Mouse (Mus musculus) activated CD4-positive, CD25-positive, alpha-beta regulatory T cell, adult 4 months (primary cell): ENCODE results near the gene Dennd1b. TPM values are rescaled to one million over a fixed set of nuclear protein-coding genes. Genes with fewer than 3 reads are reported as not detected.
A peak's percentile ranks its signal among the peaks of the same experiment; 100 is the strongest.

Source experiments
- ATAC-seq: one replicate; pipeline ENCODE4 v1.8.0; 2017
- polyA plus RNA-seq, 2 experiments: library from polyadenylated mRNA; unstranded; fragments of 100-300 nt; shearing (Covaris generic); gene quantifications; one replicate each; pipeline ENCODE4 v1.2.1; 2017

Dennd1b gene
- polyA plus RNA-seq, 2 experiments from 2014 or later = 19.2 to 28.0 TPM

DNA sequence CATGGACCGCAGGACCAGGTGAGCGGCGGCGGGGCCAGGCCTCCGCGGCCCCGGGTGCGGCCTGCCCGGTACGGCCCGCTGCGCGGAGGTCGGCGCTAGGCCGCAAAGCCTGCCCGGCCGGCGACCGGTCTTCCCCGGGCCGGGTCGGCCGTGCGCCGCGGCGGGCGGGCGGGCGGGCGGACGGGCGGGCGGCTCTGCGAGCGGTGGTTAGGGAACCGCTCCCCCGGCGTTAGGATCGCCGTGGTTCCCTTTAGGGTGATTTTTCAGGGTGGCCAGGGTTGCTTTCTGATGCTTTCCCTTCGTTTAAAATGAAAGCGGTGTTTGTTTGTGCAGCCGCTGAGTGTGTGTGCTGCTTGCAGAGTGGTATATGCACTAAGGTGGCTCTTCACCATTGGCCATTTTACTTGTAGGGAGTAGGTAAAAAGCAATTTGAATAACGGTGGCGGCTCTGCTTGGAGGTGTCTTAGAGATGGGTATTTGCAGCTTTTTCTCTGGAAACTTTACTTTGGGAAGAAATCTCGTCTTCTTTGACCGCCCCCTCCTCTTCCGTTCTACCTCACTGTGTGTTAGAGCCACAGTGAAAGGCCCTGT lies 728 bp downstream of the Dennd1b start:
- ATAC-seq = peak; percentile 50

DNA sequence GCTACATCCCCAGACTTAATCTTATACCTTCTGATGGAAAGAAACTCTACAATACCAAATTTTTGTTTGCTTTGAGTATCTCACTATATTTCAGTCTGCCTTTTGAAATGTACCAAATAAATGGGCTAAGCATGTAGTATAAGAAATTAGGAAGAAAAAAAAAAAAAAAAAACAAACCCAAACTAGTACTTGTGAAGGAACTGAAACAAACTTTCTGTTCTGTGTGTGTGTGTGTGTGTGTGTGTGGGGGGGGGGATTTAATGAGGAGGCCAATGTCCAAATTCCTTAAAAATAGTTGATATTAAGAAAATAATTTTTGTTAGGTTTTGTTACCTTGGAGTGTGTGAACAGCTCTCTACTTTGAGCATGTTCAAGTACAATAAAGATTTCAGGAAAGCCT lies 1.8 kb downstream of the Dennd1b start:
- no peak for ATAC-seq

DNA sequence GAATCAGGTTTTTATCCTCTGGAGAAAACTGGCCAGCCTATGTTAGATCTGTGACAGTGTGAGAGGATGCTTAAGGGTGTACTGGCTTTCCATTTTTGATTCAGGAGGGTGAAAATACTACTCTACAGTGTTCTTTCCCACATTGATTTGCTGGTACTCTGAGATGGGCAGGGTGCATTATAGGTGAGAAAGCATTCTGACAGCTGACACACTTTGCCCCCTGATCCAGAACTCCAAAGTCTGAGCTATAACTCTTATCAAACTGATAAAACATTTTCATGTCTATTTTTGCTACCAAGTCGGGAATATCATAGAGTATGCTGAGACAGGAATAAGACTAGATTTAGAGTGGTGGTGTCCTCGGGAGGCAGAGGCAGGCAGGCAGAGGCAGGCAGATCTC lies 2.3 kb downstream of the Dennd1b start:
- ATAC-seq = no peak

DNA sequence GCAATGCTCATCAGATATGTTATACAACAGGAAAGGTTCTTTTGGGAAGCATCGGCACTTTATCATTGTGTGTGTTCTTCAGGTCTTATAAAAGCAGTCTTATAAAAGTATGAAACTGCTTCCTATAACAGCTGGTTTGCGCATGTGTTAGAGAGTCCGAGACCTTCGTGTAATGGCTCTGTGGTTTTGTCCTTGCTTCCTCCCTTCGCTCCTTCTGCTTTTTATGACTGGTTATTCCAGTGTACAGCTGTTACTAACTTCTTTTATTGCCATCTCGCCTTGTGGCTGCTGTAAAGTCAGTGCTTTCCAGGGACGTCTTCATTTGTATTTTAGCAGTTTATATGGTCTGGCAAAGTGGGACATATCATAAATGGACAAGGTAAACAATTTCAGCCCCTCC lies 4.2 kb downstream of the Dennd1b start:
- no peak for ATAC-seq

DNA sequence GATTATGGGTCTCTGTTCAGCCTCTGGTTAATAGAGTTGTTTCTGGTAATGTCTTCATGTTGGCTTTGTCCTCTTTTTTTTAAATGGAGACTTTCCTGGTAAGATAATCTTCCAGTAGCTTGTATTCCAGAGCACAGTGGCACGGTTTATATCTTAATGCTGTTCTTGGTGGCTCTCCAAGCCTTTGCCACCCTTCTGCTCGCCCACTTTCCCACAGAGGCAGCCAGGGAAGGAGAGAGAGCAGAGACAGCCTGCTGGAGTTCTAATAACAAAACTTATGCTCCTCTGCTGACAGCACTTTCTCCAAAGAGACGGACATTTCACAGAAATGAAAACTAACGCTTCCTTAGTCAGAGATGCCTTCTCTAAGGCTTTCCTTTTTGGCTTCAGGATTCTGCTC lies 6.8 kb downstream of the Dennd1b start:
- no peak for ATAC-seq

DNA sequence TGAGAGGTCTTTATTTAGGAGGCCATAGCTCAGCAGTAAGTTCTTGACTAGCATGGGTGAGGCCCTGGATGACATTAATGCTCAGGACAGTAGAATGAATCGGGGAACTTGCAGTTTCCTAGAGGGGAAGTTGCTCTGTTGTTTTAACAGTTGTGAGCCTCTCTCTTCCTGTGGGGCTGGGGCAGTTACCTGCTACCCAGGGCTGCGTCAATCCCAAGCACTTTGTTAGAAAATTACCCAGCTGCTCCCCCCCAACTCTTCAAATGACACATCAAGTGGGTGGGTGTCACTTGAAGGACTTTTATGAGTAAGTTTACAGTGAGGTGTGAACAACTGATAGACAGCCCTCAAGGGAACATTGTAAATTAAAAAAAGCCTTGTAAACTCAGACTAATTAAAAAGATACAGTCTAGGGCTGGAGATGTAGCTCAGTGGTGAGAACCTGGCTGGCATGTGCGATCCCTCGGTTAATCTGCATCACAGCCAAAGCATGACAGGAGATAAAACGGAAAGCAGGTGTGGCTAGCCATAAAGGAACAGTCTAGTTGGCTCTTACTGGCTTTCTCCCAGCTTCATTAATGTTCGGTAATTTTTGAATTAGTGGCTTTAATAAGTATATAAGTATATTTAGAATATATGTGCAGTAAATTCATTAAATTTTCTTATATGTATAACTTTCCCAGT lies 10.4 kb downstream of the Dennd1b start:
- peak; percentile 62 for ATAC-seq

DNA sequence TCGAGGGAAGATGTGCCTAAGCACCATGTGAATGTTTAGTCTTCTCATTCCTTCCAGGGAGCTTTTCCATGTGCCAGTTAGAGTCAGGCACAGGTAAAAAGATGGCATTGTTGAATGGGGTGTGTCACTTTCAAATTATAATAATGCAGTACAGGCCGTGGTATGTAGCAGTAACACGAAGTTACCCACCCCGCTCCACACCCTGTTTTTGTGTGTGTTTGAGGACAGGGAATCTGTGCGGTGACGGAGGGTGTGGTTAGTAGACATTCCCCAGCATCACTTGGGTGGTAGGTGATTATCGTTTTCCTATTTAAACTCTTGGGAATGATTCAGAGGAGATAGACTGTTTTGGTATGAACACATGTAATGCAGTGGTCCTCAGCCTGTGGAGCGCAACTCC lies 11.6 kb downstream of the Dennd1b start:
- ATAC-seq = no peak

DNA sequence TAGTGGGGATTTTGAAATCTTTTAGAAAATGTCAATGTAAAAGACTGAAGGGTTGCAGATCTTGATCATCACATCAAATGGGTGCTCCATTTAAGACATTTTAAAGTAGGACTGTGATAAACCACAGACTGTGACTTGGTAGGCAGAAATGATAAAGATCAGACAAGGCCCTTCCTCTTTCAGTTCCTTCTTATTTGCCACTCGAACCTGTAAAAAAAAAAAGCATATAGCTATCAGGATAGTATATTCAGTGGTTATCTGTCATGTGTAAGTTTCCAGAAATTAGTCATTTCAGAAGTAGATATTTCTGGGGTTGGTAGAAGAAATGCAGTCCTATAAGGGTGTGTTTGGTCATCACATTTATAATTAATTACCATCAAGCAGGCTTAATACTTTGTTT lies 12.7 kb downstream of the Dennd1b start:
- peak; percentile 60 for ATAC-seq

DNA sequence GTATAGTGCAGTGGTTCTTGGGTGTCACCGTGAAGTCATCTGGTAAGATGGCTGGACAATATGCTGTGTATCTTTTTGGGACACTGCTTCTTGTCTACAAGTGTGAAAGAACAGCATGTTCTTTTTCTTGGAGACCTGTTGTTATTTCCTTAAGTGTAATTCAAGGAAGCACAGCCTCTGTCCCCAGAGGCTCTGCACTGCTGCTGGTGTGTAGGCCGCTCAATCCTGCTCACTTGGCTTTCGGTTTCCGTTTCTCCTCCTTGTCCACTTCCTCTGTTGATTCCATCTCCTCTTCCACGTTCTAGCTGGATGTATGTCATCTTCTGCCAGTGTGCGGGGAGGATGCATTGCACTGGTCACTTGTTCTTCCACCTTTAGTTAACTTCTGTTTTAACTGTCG lies 19.0 kb downstream of the Dennd1b start:
- ATAC-seq = no peak

DNA sequence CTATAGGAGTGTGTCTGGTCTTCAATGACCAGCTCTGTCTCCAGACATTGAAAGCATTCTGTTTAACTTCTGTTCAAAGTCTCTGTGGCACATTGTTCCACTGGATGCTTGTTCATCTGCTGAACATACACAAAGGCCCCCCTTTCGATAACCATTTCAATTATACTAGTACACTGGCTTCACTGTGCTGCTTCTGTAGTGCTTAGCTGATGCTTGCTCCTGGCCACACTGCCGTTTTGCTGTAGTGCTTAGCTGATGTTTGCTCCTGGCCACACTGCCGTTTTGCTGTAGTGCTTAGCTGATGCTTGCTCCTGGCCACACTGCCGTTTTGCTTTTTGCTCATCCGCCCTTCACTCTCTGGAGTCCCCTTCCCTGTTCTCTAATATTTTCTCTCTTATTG lies 19.4 kb downstream of the Dennd1b start:
- ATAC-seq = no peak

DNA sequence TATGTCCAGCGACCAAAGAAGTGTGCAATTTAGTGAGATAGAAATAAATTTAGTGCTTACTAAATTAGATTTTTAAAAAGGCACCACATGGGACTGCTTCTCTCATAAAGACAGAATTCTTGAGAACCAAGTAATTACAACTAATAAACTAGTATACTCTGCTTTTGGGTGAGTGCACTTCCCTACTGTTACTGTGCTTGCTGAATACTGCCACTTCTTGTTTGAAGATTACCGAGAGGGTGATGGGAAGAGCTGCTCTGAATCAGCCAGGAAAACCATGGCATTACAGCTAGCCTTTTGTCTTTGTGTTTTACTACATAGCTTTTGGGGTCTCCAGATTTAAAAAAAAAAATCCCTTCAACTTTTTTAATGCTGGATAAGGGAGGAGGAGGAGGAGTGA lies 19.8 kb downstream of the Dennd1b start:
- no peak for ATAC-seq

DNA sequence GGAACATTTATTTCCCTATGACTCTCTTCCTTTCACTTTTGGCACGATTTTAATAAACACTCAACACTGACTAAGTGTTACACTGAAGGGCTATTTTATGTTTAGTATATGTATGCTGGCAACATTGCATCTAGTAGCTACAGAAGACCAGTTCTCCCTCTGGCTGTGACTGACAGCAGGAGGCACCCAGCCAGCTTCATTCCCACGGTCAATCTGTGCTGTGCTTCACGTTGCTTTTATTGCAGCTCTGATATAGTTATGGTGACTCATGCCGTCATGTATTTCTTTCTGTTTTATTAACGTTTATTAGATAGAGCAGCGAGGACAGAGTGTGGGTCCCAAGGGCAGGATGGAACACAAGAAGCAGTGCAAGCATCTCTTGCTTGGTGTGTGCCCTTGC lies 20.2 kb downstream of the Dennd1b start:
- ATAC-seq = no peak

DNA sequence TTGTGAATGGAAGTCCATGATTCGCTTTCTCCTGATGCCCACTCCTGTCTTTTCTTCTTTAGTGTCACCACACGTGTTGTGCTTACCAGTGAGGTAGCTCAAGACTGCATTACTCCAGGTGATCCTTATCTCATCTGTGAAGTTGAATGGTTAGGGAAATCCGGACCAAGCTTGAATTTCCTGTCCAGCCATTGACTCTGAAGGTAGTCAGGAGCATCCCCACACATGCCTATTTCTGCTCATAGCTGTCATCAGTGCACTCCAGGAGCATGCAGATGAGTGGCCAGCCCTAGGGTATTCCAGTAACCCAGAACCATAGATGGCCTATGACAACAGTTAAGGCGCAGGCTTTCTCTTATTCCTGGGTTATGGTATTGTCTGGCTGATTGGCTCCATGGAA lies 20.9 kb downstream of the Dennd1b start:
- ATAC-seq = no peak

DNA sequence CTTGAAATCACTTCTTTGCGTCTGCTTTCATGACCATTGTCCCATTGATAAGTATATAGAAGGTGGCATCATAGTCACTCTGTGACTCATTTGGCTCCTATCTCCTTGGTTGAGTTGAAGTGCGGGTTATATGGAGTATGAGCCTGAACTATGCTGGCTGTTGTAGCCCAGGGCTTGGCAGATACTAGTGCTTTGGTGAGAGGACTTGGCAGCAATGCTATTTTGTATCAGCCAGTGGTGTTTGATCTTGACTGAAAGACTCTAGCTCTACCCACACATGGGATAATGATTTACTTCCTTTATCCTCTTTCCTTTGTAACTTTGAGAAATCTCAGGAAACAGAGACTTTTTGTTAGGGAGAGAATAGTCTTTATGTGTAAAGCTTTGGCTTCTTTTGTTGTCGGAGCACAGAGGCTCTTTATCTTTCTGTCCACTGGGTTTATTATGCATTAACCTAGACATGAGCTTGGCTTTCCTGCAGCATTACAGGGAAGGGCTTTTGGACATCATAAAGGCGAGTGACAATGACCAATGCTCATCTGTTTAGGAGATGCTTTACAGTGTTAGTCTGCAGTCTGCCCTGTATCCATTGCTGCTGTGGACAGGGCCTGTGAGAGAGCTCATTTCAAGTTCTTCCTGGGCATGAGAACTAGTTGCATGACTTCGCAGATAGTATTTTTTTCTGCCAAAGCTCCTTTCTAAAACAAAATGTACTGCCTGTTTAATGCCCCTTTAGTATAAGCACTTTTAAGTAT lies 29.3 kb downstream of the Dennd1b start:
- no peak for ATAC-seq

DNA sequence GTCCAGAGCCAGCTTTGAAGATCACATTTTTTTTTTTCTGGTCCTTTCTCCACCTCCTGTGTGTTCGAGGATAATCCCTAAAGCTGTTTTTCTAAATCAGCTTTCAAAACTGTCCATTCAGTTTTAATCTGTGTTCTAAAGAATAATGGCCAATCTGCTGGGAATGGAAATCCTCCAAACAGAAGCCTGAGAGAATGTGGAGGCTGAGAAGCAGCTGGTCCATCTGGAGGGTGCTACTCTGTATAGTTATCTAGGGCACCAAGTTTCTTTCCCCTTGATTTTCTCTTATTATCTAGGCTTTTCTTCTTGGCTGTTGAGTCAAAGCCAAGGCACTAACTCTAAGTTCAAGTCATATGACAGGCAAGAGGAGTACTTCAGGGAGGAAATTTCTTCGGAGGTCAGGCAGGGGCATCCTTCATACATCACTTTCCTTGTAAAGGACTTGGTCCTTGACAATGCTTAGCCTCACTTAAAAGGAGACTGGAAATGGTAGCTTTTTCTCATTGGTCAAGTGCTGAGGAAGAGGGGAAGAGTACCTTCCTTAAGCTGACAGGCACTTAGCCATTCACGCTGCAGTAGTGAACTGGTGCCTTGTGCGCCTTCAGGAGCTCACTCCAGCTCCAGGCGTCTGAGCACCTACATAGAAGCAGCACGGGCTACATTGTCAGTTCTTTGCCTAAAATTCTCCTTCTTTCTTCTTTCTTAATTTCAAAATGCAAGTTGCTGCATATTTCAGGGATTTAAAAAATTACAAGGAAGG lies 32.6 kb downstream of the Dennd1b start:
- ATAC-seq = no peak

DNA sequence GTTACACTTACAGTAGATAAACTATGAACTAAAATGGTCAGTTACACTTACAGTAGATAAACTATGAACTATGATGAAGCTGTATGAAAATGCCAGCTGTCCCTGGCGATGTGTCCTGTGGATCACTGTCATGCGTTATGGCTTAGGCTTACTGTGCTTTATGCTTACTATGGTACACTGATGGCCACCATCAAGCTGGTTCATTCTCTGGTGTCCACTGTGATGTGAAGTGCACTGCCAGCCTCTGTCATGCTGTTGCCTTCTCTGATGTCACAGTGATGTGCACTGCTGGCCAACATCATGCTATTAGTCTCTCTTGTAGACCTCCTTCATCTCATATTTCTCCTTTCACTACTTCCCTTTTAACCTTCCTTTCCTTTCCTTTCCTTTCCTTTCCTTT lies 33.4 kb downstream of the Dennd1b start:
- no peak for ATAC-seq

DNA sequence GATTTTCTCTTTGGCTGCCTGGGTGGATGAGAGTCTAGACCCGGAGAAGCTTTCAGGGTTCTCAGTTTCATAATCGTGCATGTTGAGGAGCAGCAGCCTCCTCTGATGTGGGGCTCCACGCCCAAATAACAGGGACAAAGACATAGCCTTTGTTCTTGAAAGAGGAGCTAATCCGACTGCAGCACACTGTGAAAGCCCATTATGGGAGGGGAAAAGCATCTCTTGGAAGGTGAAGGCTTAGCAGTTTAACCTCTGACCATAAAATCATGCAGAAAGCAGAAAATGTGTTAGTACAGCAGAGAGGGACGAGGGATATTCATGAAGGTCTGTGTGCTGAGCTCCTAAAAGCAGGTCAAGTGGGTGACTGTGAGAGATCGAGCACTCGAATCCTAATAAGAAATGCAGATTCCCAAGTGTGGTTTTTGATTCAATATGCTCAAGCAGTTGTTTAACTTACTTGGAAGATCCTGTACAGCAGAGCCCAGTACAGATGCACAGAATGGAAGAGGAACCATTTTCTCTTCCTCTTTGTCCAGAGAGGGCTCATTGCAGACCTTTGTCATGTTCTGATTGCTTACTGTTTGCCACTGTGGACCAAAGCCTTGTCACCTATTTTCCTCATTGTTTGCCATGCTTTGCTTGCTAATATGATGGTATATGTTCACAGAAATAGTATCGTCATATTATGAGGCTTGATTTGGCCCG lies 37.6 kb downstream of the Dennd1b start:
- no peak for ATAC-seq

DNA sequence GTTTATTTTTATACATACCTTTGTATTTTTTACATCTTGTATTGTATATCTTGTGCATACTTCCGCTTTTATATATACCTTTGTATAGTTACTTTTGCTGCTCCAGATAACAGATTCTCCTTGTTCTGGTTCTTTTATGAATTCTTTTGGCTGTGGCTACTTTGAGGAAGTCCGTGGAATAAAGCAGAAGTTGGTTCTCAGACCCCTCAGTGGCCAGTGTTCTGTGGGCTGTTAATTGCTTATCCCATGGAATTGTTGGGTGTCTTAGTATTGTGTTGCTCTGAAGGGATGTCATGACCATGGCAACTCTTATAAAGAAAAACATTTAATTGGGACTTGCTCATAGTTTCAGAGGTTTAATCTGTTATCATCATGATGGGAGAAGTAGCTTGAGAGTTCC lies 40.3 kb downstream of the Dennd1b start:
- no peak for ATAC-seq

DNA sequence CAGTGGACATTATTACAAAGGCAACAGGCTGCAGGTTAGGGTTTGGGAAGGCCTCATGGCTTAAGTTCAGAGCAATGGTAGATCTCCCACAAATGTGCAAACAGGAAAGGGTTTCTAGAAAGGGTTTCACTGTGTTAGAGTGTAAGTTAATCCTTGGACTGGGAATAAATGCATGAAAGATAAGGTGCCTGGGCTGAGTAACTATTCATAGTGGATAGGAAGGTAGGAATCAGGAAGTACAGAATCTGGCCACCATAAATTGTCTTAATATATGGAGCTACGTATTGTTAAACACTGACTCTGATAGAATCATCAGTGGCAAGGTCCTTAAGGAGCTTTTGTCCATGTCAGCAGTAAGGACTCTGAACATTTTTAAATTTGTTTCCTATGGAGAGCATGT lies 42.8 kb downstream of the Dennd1b start:
- no peak for ATAC-seq

DNA sequence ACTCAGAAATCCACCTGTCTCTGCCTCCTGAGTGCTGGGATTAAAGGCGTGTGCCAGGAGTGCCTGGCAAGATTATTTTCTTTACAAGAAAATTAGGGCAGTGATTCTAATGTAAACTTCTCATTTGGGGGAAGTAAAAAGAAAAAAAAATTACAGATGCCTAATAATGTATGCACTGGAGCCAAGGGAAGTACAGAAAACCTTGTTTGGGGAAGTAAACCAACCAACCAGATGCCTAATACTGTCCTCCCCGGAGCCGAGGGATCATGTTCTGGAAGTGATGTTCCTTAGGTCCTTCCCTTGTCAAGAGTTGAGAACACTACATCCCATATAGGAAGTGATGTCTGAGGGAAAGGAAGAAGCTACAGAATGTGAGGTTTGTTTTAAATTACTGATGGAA lies 44.2 kb downstream of the Dennd1b start:
- no peak for ATAC-seq

DNA sequence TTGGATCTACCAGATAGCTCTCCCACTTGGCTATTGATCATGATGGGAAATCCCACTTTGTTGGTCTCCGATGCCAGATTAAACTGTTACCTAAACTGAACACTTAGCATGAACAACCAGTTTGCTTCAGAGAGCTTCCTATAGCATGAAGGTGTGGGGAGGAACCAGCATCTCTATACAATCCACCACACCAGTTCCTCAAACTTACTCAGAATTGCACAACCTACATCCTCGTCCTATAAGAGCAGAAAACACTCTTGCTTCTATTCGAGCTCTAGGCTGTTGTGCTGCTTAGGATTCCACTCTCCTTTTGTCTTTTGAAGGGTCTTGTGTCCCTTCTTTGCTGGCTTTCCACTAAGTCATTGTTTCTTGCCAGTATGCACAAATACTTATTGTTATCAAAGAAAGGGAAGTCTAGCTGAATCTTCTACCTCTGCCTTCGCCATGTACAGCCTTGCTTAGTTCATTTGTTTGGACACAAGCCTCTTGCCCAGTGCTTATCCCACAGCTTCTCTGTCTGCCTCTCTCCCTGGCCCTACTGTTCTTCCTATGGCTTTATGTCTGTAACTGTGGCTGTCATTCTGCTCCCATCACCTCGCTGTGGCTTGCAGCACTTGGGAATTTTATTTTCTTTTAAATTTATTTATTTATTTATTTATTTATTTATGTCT lies 52.0 kb downstream of the Dennd1b start:
- no peak for ATAC-seq

DNA sequence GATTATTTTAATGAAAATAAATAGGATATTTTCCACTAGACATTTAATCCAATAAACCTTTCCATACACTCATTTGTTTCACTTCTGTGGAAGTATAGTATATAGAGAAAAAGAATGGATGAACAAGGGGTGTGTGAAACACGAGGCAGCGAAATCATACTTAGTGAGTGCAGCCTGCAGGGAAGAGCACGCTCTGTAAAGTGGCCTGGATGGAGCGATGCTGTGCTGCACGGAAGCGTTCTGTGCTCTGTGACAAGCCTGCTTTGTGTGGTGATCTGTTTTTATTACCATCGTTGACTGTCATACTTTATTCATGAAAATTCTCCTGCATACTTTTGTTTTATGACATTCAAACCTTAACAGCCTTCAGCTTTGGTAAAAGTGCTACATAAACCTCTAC lies 58.1 kb downstream of the Dennd1b start:
- no peak for ATAC-seq
